Mouse (Mus musculus) intestine, postnatal 0 days (tissue): ENCODE data around the gene Gucy2e. TPM values are rescaled to one million over a fixed set of nuclear protein-coding genes. Genes with fewer than 3 reads are reported as not detected.
A peak's percentile ranks its signal among the peaks of the same experiment; 100 is the strongest.

Experiments
- ATAC-seq: fragments of 200-750 bp; cut with Nextera tagmentation; 2 replicates; pipeline ENCODE4 v1.8.0; 2017; ENCODE audit warnings: mild to moderate bottlenecking, moderate TSS enrichment, moderate library complexity
- H3K27ac ChIP-seq: fragments of 300-500 bp; sonication (generic); 2 replicates; pipeline ENCODE4 v1.5.1; 2014; ENCODE audit warnings: mild to moderate bottlenecking, low read depth, low read length, moderate library complexity
- H3K27me3 ChIP-seq: fragments of 300-500 bp; sonication (generic); replicated peaks from 2 replicates; pipeline ENCODE4 v1.6.1; 2014; ENCODE audit warnings: low read length, mixed read lengths; ENCODE audit not compliant: control insufficient read depth, insufficient read depth
- H3K36me3 ChIP-seq: fragments of 300-500 bp; sonication (generic); 2 replicates; pipeline ENCODE4 v1.6.1; 2014; ENCODE audit warnings: mild to moderate bottlenecking, moderate library complexity; ENCODE audit not compliant: control insufficient read depth, insufficient read depth
- H3K4me1 ChIP-seq: fragments of 300-500 bp; sonication (generic); replicated peaks from 2 replicates; pipeline ENCODE4 v1.6.1; 2014; ENCODE audit warnings: antibody characterized with exemption, low read length, mixed read lengths; ENCODE audit not compliant: control insufficient read depth, insufficient read depth
- H3K4me2 ChIP-seq: fragments of 300-500 bp; sonication (generic); replicated peaks from 2 replicates; pipeline ENCODE4 v1.6.1; 2014; ENCODE audit warnings: low read depth, mild to moderate bottlenecking, moderate library complexity
- H3K4me3 ChIP-seq: fragments of 300-500 bp; sonication (generic); 2 replicates; pipeline ENCODE4 v1.5.1; 2014; ENCODE audit warnings: low read depth, low read length
- H3K9ac ChIP-seq: fragments of 300-500 bp; sonication (generic); 2 replicates; pipeline ENCODE4 v1.6.1; 2014; ENCODE audit warnings: mild to moderate bottlenecking, low read depth, low read length
- H3K9me3 ChIP-seq: fragments of 300-500 bp; sonication (generic); 2 replicates; pipeline ENCODE4 v1.6.1; 2016; ENCODE audit warnings: mixed run types; ENCODE audit not compliant: control insufficient read depth
- CTCF ChIP-seq: sonication (generic); IDR thresholded peaks from 2 replicates; pipeline ENCODE4 v1.5.1; 2016; ENCODE audit warnings: low read depth, mild to moderate bottlenecking, control low read depth, antibody characterized with exemption, moderate library complexity
- WGBS: fragments of 180-500 bp; shearing (Covaris S2); extraction: QIAGEN DNeasy Blood & Tissue Kit; methylation state at CpG from one replicate; pipeline ENCODE4 v1.1.7; 2014; 5-methylcytosine and 5-hydroxymethylcytosine counted together
- polyA plus RNA-seq: library from polyadenylated mRNA; unstranded; fragments of >200 nt; fragmentation: Nextera tagmentation; extraction: Ambion mirVana; gene quantifications from 2 replicates; pipeline ENCODE4 v1.2.1, GENCODE M21; 2015

Gucy2e gene
- polyA plus RNA-seq, 1 experiment from 2014 or later, result 0.03 TPM

DNA sequence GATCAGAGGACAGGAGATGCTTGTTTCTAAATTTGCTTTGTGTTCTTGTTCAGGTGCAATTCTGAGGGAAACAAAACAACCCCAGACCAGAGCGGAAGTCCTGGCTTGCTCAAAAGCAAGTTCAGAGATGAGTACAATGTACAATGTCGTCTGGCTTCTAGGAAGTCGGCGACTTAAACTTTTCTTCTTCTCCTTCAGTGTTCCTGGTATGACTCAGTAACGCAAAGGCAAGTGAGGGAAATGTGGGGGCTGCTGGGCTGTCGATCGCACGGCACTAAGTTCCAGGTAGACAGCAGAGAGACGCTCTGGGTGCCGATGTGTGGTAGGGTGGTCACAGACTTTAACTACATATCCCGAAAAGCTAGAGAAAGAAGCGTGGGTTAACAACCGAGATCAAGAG is 31.3 kb upstream of the Gucy2e start:
- Histone ChIP-seq H3K9me3 (no peaks in the 10 kb centered on the region), H3K27me3 (0 out of 2 replicates have a peak, but pooled peaks cover 3% of the 10 kb centered on the region), H3K9ac (no peak overlapping the region), H3K27ac (no peak overlapping the region), H3K4me2 (no peak overlapping the region), H3K4me3 (no peak overlapping the region), H3K4me1 (no peaks in the 10 kb centered on the region), H3K36me3 (no peaks in the 10 kb centered on the region)
- no peak for TF ChIP-seq CTCF
- ATAC-seq, result no peak
- 75% methylated on average over 13 of the region's 13 CpGs for WGBS

GRCm38 (mm10) chr11:69267341-69267740 is 30.5 kb upstream of the Gucy2e start:
- H3K4me3 ChIP-seq, result no peak overlapping the region
- H3K36me3 ChIP-seq, result no peaks in the 10 kb centered on the region
- no peak for ATAC-seq
- no peak overlapping the region for H3K4me2 ChIP-seq
- H3K4me1 ChIP-seq, result no peaks in the 10 kb centered on the region
- H3K9me3 ChIP-seq, result no peaks in the 10 kb centered on the region
- H3K27me3 ChIP-seq, result 0 out of 2 replicates have a peak, but pooled peaks cover 3% of the 10 kb centered on the region
- peak; percentile 68 for TF ChIP-seq CTCF
- H3K9ac ChIP-seq, result no peak overlapping the region
- H3K27ac ChIP-seq, result no peak overlapping the region
- WGBS, result 32% methylated on average over 7 of the region's 7 CpGs

- H3K9ac ChIP-seq, result no peak overlapping the region
- no peak; the same call in 1 of the 2 replicates for ATAC-seq
- no peak overlapping the region; the same call in 1 of the 2 replicates for H3K4me2 ChIP-seq
- TF ChIP-seq CTCF, result no peak
- no peaks in the 10 kb centered on the region for H3K36me3 ChIP-seq
- 15% methylated on average over 10 of the region's 10 CpGs for WGBS
- H3K27me3 ChIP-seq, result 0 out of 2 replicates have a peak, but pooled peaks cover 3% of the 10 kb centered on the region
- H3K9me3 ChIP-seq, result no peaks in the 10 kb centered on the region
- no peaks in the 10 kb centered on the region for H3K4me1 ChIP-seq
- H3K27ac ChIP-seq, result no peak overlapping the region
- H3K4me3 ChIP-seq, result no peak overlapping the region
Observed at GRCm38 (mm10) chr11:69266253-69266652, 29.4 kb upstream of the Gucy2e start.

- 68% methylated on average over 9 of the region's 9 CpGs for WGBS
Observed at GRCm38 (mm10) chr11:69265410-69265809, 28.6 kb upstream of the Gucy2e start.

DNA sequence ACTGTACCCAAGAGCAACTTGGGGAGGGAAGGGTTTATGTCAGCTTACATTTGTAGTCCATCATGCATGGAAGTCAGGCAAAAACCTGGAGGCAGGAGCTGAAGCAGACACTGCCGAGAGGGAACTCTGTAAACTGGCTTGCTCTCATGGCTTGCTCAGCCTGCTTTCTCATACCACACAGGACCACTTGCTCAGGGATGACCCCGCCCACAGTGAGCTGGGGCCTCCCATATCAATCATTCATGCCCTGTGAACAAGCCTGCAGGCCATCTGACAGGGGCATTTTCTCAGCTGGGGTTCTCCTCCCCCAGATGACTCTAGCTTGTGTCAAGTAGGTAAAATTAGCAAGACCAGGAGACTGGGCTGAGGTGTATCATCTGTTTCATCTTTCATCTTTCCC is 27.4 kb upstream of the Gucy2e start:
- no peaks in the 10 kb centered on the region for H3K4me1 ChIP-seq
- no peak overlapping the region for H3K27ac ChIP-seq
- 60% methylated on average over 2 of the region's 2 CpGs for WGBS
- no peaks in the 10 kb centered on the region for H3K27me3 ChIP-seq
- no peaks in the 10 kb centered on the region for H3K36me3 ChIP-seq
- H3K4me2 ChIP-seq, result no peak overlapping the region
- no peak overlapping the region for H3K4me3 ChIP-seq
- no peak for TF ChIP-seq CTCF
- H3K9ac ChIP-seq, result no peak overlapping the region
- no peak for ATAC-seq
- no peaks in the 10 kb centered on the region for H3K9me3 ChIP-seq

More at GRCm38 (mm10) chr11:69265410-69265809, 28.6 kb upstream of the Gucy2e start:
- Histone ChIP-seq H3K36me3 (no peaks in the 10 kb centered on the region), H3K9ac (no peak overlapping the region), H3K27ac (no peak overlapping the region), H3K4me2 (no peak overlapping the region), H3K4me1 (no peaks in the 10 kb centered on the region), H3K4me3 (no peak overlapping the region), H3K9me3 (no peaks in the 10 kb centered on the region), H3K27me3 (0 out of 2 replicates have a peak, but pooled peaks cover 3% of the 10 kb centered on the region)
- ATAC-seq, result no peak
- no peak for TF ChIP-seq CTCF

DNA sequence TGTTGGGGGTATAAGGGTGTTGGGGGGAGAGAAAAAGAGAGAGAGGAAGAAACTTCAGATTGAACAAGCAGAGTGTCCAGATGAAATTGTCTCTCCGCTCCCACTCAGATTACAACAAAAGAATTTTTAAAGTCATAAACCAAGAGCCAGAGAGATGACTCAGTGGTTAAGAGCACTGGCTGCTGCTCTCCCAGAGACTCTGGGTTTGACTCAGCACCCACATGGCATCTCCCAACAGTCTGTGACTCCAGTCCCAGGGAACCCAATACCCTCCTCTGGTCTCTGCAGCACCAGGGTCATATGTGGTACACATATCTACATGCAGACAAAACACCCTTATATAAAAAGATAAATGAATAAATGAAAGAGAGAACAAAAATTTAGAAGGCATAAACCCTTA is 23.3 kb upstream of the Gucy2e start:
- H3K4me2 ChIP-seq, result no peak overlapping the region

DNA sequence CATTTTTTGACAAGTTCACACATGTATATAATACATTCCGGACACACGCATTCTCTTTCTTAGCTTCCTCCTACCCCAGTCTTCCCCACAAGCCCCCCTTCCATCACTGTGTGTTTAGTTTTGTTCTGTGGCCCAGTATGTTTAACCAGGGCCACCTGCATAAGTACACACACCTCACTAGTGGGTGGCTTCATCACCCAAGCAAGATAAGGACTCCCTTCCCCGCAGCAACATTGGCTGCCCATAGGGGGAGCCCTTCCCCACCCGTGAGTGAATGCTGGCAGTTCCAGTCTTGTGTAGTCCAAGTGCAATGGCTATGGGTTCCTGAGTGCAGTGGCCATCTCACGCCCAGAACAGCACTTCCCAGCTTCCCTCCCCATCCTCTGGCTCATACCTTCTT is 21.5 kb upstream of the Gucy2e start:
- no peak overlapping the region for H3K9ac ChIP-seq
- no peak overlapping the region for H3K27ac ChIP-seq
- no peaks in the 10 kb centered on the region for H3K27me3 ChIP-seq
- peak; percentile 55; the same call in 1 of the 2 replicates for ATAC-seq
- H3K9me3 ChIP-seq, result no peaks in the 10 kb centered on the region
- no peaks in the 10 kb centered on the region for H3K4me1 ChIP-seq
- WGBS, result 63% methylated on average over 5 of the region's 5 CpGs
- TF ChIP-seq CTCF, result peak; percentile 87
- H3K4me2 ChIP-seq, result peak overlapping the region; percentile 22; the same call in 1 of the 2 replicates
- H3K36me3 ChIP-seq, result no peaks in the 10 kb centered on the region
- no peak overlapping the region for H3K4me3 ChIP-seq

More for the DNA sequence above, 23.3 kb upstream of the Gucy2e start:
- Histone ChIP-seq H3K4me1 (no peaks in the 10 kb centered on the region), H3K36me3 (no peaks in the 10 kb centered on the region), H3K9ac (no peak overlapping the region), H3K27me3 (no peaks in the 10 kb centered on the region), H3K27ac (no peak overlapping the region), H3K9me3 (no peaks in the 10 kb centered on the region), H3K4me3 (no peak overlapping the region)
- WGBS, result 68% methylated on average over 1 of the region's 1 CpGs
- no peak for ATAC-seq
- TF ChIP-seq CTCF, result no peak
